Mouse (Mus musculus) CH12.LX (cell line): ENCODE measurements around the gene Lin9. TPM values are rescaled to one million over a fixed set of nuclear protein-coding genes. Genes with fewer than 3 reads are reported as not detected.

Experiments used
- DNase-seq: peaks from one replicate; pipeline ENCODE4 v3.0.0-alpha.2; 2013; ENCODE audit errors: extremely low read depth
- H3K27ac ChIP-seq: 2 replicates; pipeline ENCODE4 v1.5.1; 2012; ENCODE audit warnings: low read depth, mild to moderate bottlenecking, control low read depth, moderate library complexity; ENCODE audit not compliant: insufficient read depth
- H3K27me3 ChIP-seq: replicated peaks from 2 replicates; pipeline ENCODE3; 2012; ENCODE audit warnings: inconsistent platforms
- H3K36me3 ChIP-seq, 2 experiments: replicated peaks in 1 of 2; 2 replicates each; pipeline versions ENCODE3 to v1.6.1; 2012; ENCODE audit warnings: inconsistent platforms in 1 of 2, low read length in 1 of 2, mild to moderate bottlenecking in 1 of 2, mixed read lengths in 1 of 2, moderate library complexity in 1 of 2; ENCODE audit not compliant: control insufficient read depth in 1 of 2, insufficient read depth in 1 of 2
- H3K4me1 ChIP-seq, 2 experiments: 2 replicates each; pipeline ENCODE4 v1.6.1; 2012; ENCODE audit warnings: inconsistent platforms in 1 of 2, moderate library complexity in 1 of 2; ENCODE audit not compliant: insufficient read depth in 2 of 2, control insufficient read depth in 1 of 2
- H3K4me2 ChIP-seq: 2 replicates; pipeline ENCODE4 v1.6.1; 2012; ENCODE audit warnings: low read depth, mild to moderate bottlenecking, control low read depth; ENCODE audit not compliant: poor library complexity, insufficient read depth, severe bottlenecking
- H3K4me3 ChIP-seq, 3 experiments: fragments of 150-350 bp in 1 of 3; sonication (generic) in 1 of 3; replicated peaks in 1 of 3; 2 replicates each; pipeline versions ENCODE3 to v1.5.1; 2011 to 2012; ENCODE audit warnings: low read depth in 2 of 3, low read length in 2 of 3, mild to moderate bottlenecking in 2 of 3, moderate library complexity in 2 of 3, control low read depth in 1 of 3, improper control_type of control experiment in 1 of 3, inconsistent platforms in 1 of 3, mixed read lengths in 1 of 3; ENCODE audit not compliant: poor library complexity in 1 of 3
- H3K79me2 ChIP-seq: replicated peaks from 2 replicates; pipeline ENCODE4 v1.6.1; 2012; ENCODE audit warnings: mild to moderate bottlenecking, moderate library complexity; ENCODE audit not compliant: control insufficient read depth, poor library complexity, insufficient read depth, severe bottlenecking; ENCODE audit errors: extremely low read depth
- H3K9ac ChIP-seq: 2 replicates; pipeline ENCODE4 v1.6.1; 2012; ENCODE audit warnings: low read depth, mild to moderate bottlenecking, control low read depth, moderate library complexity; ENCODE audit not compliant: insufficient read depth
- H3K9me3 ChIP-seq: replicated peaks from 2 replicates; pipeline ENCODE3; 2012; ENCODE audit warnings: low read length, inconsistent platforms, mixed read lengths
- BHLHE40 ChIP-seq: IDR thresholded peaks from 2 replicates; pipeline ENCODE4 v1.6.1; 2011; ENCODE audit warnings: mild to moderate bottlenecking, low read depth, low read length, improper control_type of control experiment
- CHD1 ChIP-seq: IDR thresholded peaks from 2 replicates; pipeline ENCODE4 v1.6.1; 2012; ENCODE audit warnings: low read depth, low read length, improper control_type of control experiment, inconsistent platforms
- CHD2 ChIP-seq: IDR thresholded peaks from 2 replicates; pipeline ENCODE4 v1.6.1; 2011; ENCODE audit warnings: low read length, improper control_type of control experiment
- E2F4 ChIP-seq: IDR thresholded peaks from 2 replicates; pipeline ENCODE4 v1.6.1; 2011; ENCODE audit warnings: low read depth, low read length, improper control_type of control experiment; ENCODE audit not compliant: insufficient replicate concordance
- ELF1 ChIP-seq: IDR thresholded peaks from 2 replicates; pipeline ENCODE4 v1.6.1; 2014; ENCODE audit warnings: low read depth, mild to moderate bottlenecking, inconsistent platforms, low read length, improper control_type of control experiment
- EP300 ChIP-seq: IDR thresholded peaks from 2 replicates; pipeline ENCODE4 v1.6.1; 2011; ENCODE audit warnings: low read length, improper control_type of control experiment
- ETS1 ChIP-seq: conservative IDR thresholded peaks from 2 replicates; pipeline ENCODE4 v1.6.1; 2012; ENCODE audit warnings: low read depth, mild to moderate bottlenecking, inconsistent platforms, low read length, improper control_type of control experiment, moderate library complexity
- GABPA ChIP-seq: IDR thresholded peaks from 2 replicates; pipeline ENCODE4 v1.6.1; 2012; ENCODE audit warnings: low read depth, low read length, improper control_type of control experiment, inconsistent platforms; ENCODE audit not compliant: insufficient replicate concordance
- HCFC1 ChIP-seq: IDR thresholded peaks from 2 replicates; pipeline ENCODE4 v1.6.1; 2012; ENCODE audit warnings: low read depth, mild to moderate bottlenecking, inconsistent platforms, low read length, improper control_type of control experiment
- IRF4 ChIP-seq: IDR thresholded peaks from 2 replicates; pipeline ENCODE4 v1.6.1; 2014; ENCODE audit warnings: low read depth, mild to moderate bottlenecking, inconsistent platforms, low read length, improper control_type of control experiment
- JUN ChIP-seq: IDR thresholded peaks from 2 replicates; pipeline ENCODE4 v1.6.1; 2011; ENCODE audit warnings: low read depth, mild to moderate bottlenecking, low read length, improper control_type of control experiment, moderate library complexity; ENCODE audit not compliant: insufficient read depth
- KAT2A ChIP-seq: IDR thresholded peaks from 2 replicates; pipeline ENCODE4 v1.6.1; 2012; ENCODE audit warnings: low read length, improper control_type of control experiment, inconsistent platforms; ENCODE audit not compliant: insufficient replicate concordance
- MAX ChIP-seq: IDR thresholded peaks from 2 replicates; pipeline ENCODE4 v1.6.1; 2011; ENCODE audit warnings: low read length, improper control_type of control experiment
- MAZ ChIP-seq: IDR thresholded peaks from 2 replicates; pipeline ENCODE4 v1.6.1; 2012; ENCODE audit warnings: low read depth, mild to moderate bottlenecking, inconsistent platforms, low read length, improper control_type of control experiment, moderate library complexity
- MXI1 ChIP-seq: IDR thresholded peaks from 2 replicates; pipeline ENCODE4 v1.6.1; 2011; ENCODE audit warnings: mild to moderate bottlenecking, low read depth, low read length, improper control_type of control experiment
- MYC ChIP-seq: IDR thresholded peaks from 2 replicates; pipeline ENCODE4 v1.6.1; 2011; ENCODE audit warnings: low read depth, mild to moderate bottlenecking, improper control_type of control experiment, low read length
- NELFE ChIP-seq: IDR thresholded peaks from 2 replicates; pipeline ENCODE4 v1.6.1; 2011; ENCODE audit warnings: low read depth, low read length, improper control_type of control experiment
- PAX5 ChIP-seq: IDR thresholded peaks from 2 replicates; pipeline ENCODE4 v1.6.1; 2012; ENCODE audit warnings: low read length, inconsistent platforms, mixed read lengths
- POLR2A ChIP-seq: IDR thresholded peaks from 2 replicates; pipeline ENCODE4 v1.6.1; 2011; ENCODE audit warnings: low read depth, mild to moderate bottlenecking, improper control_type of control experiment, low read length
- POLR2AphosphoS2 ChIP-seq: IDR thresholded peaks from 2 replicates; pipeline ENCODE4 v1.6.1; 2011; ENCODE audit warnings: low read depth, low read length, improper control_type of control experiment
- RCOR1 ChIP-seq: conservative IDR thresholded peaks from 2 replicates; pipeline ENCODE4 v1.6.1; 2012; ENCODE audit warnings: low read depth, mild to moderate bottlenecking, inconsistent platforms, low read length, improper control_type of control experiment
- SIN3A ChIP-seq: IDR thresholded peaks from 2 replicates; pipeline ENCODE4 v1.6.1; 2012; ENCODE audit warnings: low read length, improper control_type of control experiment, inconsistent platforms
- SMC3 ChIP-seq: IDR thresholded peaks from 2 replicates; pipeline ENCODE4 v1.6.1; 2011; ENCODE audit warnings: low read depth, low read length, improper control_type of control experiment
- TBP ChIP-seq: conservative IDR thresholded peaks from 2 replicates; pipeline ENCODE4 v1.6.1; 2011; ENCODE audit warnings: low read depth, low read length, improper control_type of control experiment
- TCF12 ChIP-seq: IDR thresholded peaks from 2 replicates; pipeline ENCODE4 v1.6.1; 2014; ENCODE audit warnings: low read depth, mild to moderate bottlenecking, inconsistent platforms, low read length, improper control_type of control experiment
- UBTF ChIP-seq: IDR thresholded peaks from 2 replicates; pipeline ENCODE4 v1.6.1; 2012; ENCODE audit warnings: low read depth, mild to moderate bottlenecking, inconsistent platforms, low read length, improper control_type of control experiment, moderate library complexity
- ZMIZ1 ChIP-seq: IDR thresholded peaks from 2 replicates; pipeline ENCODE4 v1.6.1; 2012; ENCODE audit warnings: low read depth, mild to moderate bottlenecking, inconsistent platforms, low read length, improper control_type of control experiment
- ZNF384 ChIP-seq: IDR thresholded peaks from 2 replicates; pipeline ENCODE4 v1.6.1; 2012; ENCODE audit warnings: low read depth, low read length, improper control_type of control experiment, inconsistent platforms
- dilution Hi-C: fragments of 300-500 bp; cut with MboI; formaldehyde crosslinking; loops from 2 replicates; pipeline ENCODE4 v1.14.3; 2020; ENCODE audit warnings: low sequenced_read_pairs; ENCODE audit not compliant: extremely low pct_unique_long_range_greater_than_20kb, extremely low pct_ligation_motif_present
- in situ Hi-C: fragments of 300-500 bp; cut with MboI; formaldehyde crosslinking; loops from 3 replicates; pipeline ENCODE4 v1.14.3; 2019; ENCODE audit warnings: low sequenced_read_pairs, low pct_ligation_motif_present, low pct_unique_long_range_greater_than_20kb, mixed read lengths
- polyA plus RNA-seq: library from polyadenylated mRNA; unstranded; fragments of >175 nt; gene quantifications from 2 replicates; pipeline ENCODE4 v1.2.1, GENCODE M21; 2012; ENCODE audit warnings: low read depth; ENCODE audit not compliant: insufficient read length
- total RNA-seq, 2 experiments: library from RNA; depleted of rRNA; stranded (reverse); fragments of 300-350 nt in 1 of 2; fragments of >200 nt in 1 of 2; gene quantifications; 2 replicates each; pipeline ENCODE4 v1.2.3; 2012 to 2014

Lin9 gene
- total and polyA plus RNA-seq, 3 experiments, result 7.6 to 24.5 (median 13.5) TPM

- H3K9me3 ChIP-seq, result peaks cover 2% of the 10 kb centered on the region
- dilution Hi-C loops, result no loop called here
- H3K4me2 ChIP-seq, result peak overlapping the region; percentile 92
- H3K4me1 ChIP-seq, result peaks cover 9 to 33% of the 10 kb centered on the region in 2 experiments
- in situ Hi-C loops, result no loop called here
- peak overlapping the region; percentile 86 to 98 (median 89) for H3K4me3 ChIP-seq
- H3K27me3 ChIP-seq, result no peaks in the 10 kb centered on the region
- H3K27ac ChIP-seq, result peak overlapping the region; percentile 67
- peaks cover 10% of the 10 kb centered on the region for H3K79me2 ChIP-seq
- H3K9ac ChIP-seq, result peak overlapping the region; percentile 77
- H3K36me3 ChIP-seq, result peaks cover 0 to 12% of the 10 kb centered on the region in 2 experiments
- TF ChIP-seq MAX (peak; percentile 87), MYC (peak; percentile 97), KAT2A (no peak), MAZ (peak; percentile 24; the same call in 1 of the 2 replicates), CHD2 (peak; percentile 33; the same call in 1 of the 2 replicates), JUN (0 out of 2 replicates have a peak, but pooled peaks have one; percentile 15), TCF12 (peak; percentile 15; the same call in 1 of the 2 replicates), ELF1 (no peak), ETS1 (peak; percentile 24), E2F4 (peak; percentile 14; the same call in 1 of the 2 replicates), MXI1 (peak; percentile 73; the same call in 1 of the 2 replicates), POLR2AphosphoS2 (no peak; the same call in 1 of the 2 replicates), ZNF384 (no peak), TBP (no peak), EP300 (no peak), UBTF (peak; percentile 34; the same call in 1 of the 2 replicates), CHD1 (peak; percentile 38; the same call in 1 of the 2 replicates), RCOR1 (0 out of 2 replicates have a peak, but pooled peaks have one; percentile 53), POLR2A (peak; percentile 70), BHLHE40 (no peak), NELFE (peak; percentile 46; the same call in 1 of the 2 replicates), HCFC1 (peak; percentile 20; the same call in 1 of the 2 replicates), SIN3A (peak; percentile 85), SMC3 (peak; percentile 5; the same call in 1 of the 2 replicates), GABPA (no peak), ZMIZ1 (no peak), IRF4 (no peak; the same call in 1 of the 2 replicates), PAX5 (no peak)
- DNase-seq, result peak; percentile 79
Observed at GRCm38 (mm10) chr1:180639416-180640401, 1.2 kb upstream of the Lin9 start.
